Mouse (Mus musculus) gastrocnemius, postnatal 10 days (tissue): ENCODE measurements around the gene Prdm11. TPM values are rescaled to one million over a fixed set of nuclear protein-coding genes. Genes with fewer than 3 reads are reported as not detected.

ENCODE experiments used
- DNase-seq: peaks from one replicate; pipeline ENCODE4 v3.0.0; 2021; ENCODE audit warnings: mixed read lengths
- total RNA-seq, 2 experiments: library from RNA; stranded (reverse); gene quantifications; 2 replicates each; pipeline ENCODE4 v1.2.3; 2021

Prdm11 gene
- total RNA-seq, 2 experiments from 2014 or later: 3.2 to 3.4 TPM

GRCm38 (mm10) chr2:92966257-92966656 is 79.7 kb downstream of the Prdm11 start:
- no peak for DNase-seq

- DNase-seq: no peak
Observed at GRCm38 (mm10) chr2:92964345-92964744, 81.6 kb downstream of the Prdm11 start.

DNA sequence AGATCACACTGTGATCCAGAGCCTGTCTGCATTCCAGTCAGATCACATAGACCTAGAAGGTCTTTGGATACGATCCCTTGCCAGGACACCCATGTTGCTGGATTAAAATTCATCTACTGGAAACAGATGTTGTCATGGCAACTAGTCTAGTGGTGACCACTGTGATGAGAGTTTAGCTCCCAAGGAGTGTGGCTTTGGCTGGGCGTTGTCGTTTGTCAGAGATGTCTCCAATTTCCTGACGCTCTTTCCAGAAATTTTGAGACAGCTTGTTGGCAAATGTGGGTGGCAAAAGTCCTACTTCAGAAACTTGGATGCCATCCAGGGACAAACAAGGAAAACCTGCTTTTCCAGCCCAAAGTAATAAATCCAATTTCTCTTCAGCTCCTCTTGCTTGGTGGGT is 87.3 kb downstream of the Prdm11 start:
- no peak for DNase-seq

DNA sequence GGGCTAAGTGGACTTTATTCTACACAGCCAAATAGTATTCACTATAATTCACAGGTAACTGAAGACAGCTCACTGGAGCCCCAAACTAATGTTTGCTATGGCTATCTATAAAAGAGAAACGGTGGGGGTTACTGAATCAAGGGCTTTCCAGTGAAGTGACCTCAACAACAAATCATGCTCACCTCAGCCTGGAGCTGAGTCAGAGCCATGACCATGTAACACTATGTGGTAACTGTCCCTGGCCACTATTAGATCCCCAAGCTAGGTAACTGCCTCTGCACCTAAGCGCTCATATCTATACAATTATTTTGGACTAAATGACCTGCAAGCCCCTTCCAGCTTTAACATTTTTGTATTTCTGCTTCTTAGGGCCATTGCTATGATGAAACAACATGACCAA is 89.0 kb downstream of the Prdm11 start:
- no peak for DNase-seq

GRCm38 (mm10) chr2:92954404-92955114 is 91.4 kb downstream of the Prdm11 start:
- peak; percentile 75 for DNase-seq

DNA sequence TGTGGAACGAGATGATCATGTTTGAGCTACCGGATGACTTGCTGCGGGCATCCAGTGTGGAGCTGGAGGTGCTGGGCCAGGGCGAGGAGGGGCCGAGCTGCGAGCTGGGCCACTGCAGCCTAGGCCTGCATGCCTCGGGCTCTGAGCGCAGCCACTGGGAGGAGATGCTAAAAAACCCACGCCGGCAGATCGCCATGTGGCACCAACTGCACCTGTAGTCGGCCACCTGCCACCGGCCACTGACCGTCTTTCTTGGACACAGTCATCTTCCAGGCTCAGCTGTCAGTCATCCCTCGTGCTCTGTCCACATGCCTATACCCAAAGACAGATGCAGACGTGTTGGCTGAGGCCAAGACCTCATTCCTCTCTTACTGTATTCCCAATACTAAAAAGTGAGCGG is 92.5 kb downstream of the Prdm11 start:
- DNase-seq: peak; percentile 41

DNA sequence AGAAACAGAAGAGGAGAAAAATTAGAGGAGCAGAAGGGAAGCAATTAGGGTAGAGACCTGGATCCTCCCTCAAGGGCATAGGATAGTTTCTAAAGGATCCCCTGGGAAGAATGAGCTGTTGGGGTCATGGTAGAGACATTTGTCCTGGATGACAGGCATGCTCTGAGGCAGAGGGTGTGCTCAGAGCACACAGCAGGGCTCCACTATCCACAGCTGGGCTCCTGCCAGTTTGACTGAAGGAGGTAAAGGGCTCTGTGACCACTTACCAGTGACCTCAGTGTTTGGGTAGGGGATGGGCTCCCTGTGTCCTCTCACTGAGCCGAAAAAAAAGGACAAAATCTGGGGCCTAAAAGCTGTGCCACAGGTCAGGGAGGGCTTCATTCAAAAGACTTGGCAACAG is 96.4 kb downstream of the Prdm11 start:
- no peak for DNase-seq

DNA sequence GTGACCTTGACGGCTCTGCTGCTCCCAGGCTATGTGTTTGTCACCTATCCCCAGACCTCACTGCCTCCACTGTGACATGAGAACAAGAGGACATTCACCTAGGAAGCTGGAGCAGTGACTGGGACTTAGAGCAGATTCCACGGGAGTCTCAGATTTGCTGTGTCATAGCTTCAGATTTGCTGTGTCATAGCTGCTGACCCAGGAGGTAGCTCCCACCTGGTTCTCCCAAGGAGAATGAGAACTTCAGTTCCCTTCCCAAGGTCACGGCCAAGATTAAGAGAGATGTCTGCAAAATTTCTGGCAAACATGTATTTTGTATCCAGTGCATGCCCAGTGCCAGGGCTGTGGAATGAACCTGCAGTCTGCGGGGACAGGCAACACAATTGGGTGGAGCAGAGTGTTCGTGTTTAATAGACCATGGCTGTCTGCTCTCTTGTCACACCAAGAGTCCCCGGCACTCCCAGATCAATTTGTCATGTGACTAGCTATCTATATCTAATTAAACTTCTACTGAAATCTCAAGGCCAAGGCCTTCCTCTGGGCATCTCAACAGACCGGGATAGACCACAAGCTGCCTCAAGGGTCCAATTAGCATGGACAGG is 97.2 kb downstream of the Prdm11 start:
- no peak for DNase-seq

DNA sequence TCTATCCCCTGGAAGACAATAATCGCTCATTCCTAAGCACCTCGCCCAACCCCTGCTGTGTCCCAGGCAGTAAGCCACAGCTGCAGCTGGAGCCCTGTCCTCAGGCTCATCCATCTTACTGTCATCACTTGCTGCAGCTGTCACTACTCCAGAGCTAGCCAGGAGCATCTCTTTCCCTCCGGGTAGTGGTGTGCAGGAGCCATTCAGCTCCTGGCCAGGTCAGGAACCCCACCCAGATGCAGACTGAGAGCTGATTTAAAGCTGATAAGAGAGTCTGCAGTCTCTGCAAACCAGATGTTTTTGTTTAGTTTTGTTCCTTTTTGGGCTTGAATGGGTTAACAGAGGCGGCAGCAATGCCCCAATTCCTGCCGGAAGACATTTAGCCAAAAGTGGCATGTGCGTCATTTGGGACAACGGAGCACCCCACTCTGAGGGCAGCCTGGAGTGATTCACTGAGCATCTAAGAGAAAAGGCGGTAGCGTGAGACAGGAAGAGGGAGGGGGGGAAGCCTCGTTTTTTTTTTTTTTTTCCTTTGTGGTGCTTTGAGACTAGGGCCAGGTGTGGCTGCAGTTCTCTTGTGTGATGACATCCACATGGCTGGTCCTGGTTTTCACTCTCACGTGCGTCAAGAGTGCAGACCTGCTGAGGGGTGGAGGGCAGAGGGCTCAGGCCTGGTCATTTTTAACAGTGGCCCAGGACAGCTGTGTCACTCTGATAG is 97.8 kb downstream of the Prdm11 start:
- peak; percentile 63 for DNase-seq

- no peak for DNase-seq
Observed at GRCm38 (mm10) chr2:92945824-92946598, 100.0 kb downstream of the Prdm11 start.

DNA sequence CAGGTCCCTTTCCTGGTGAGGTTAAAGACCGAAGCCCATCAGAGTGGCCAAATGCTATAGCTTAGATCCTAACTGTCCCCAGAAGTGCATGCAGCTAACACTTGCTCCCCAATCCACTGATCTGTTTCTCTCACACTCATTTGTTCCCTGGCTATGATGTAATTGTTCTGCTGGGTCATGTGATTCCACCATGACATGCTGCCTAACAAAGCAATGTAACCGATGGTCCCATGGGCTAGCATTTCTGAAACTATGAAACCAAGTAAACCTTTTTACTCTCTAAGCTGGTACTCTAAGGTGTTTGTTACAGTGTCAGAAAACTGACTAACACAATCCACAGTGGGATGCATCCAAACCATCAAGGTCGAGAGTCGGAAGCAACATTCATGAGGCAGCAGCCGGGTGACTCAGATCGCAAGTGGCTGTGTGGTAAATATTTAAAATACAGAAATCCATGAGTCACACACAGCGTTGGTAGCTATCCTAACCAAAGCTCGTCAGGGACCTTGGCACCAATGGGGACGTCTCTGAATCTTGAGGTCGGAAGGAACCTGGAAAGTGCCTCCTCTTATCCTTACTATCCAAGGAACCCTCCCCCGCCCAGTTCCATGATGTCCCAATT is 100.7 kb downstream of the Prdm11 start:
- no peak for DNase-seq

DNA sequence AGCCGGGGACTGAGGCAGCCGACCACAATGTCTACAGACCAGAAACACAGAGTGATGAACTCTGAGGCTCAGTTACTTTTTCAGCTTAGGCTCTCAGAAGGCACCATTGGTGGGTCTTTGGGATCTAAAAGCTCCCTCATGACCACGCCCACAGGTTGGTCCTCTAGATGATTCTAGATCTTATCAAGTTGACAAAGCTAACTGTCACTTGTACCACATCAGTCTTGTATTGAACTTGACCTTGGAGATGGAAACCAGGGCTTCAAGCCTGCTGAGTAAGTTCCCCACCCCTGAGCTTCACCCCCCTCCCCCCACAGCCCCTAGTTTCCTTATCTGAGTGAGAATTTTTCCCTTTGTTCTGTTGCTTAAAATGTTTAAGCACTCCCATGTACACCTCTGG is 101.6 kb downstream of the Prdm11 start:
- DNase-seq: no peak

- no peak for DNase-seq
Observed at GRCm38 (mm10) chr2:92943406-92943805, 102.6 kb downstream of the Prdm11 start.

DNA sequence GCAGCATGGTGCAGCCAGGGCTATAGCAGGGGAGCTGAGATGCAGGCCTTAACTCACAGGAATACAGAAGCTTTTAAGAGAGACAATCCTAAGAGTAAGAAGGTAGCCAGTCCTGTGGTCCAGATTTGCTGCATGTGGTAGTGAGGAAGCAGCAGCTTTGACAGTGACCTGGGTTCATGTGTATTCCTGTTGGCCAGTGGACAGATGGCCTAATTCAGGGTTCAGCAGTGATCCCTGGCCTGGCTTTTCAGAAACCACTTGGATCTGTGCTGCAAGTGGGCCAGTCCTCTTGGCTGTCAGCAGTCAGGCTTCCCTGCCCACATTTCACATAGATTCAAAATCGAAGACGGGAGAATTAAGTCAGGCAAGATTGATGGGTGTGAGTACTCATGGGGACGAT is 104.5 kb downstream of the Prdm11 start:
- no peak for DNase-seq

DNA sequence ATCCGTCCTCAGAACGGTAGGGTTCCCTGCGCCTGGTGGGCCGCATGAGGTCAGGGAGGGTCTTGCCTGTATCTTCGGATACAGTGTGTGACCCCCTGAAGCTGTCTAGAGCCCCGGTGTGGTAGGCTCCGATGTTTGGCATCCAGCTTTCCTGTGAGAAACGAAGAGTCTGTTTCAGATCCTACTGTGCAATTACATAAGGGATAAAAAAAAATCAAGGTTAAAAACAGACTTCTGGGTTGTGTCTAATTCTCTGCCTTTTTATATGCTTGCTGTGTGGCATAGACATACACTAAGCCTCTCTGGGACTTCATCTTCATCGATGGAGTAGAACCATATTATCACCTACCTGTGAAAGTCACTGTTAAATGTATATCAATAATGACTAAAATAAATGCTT is 105.0 kb downstream of the Prdm11 start:
- DNase-seq: no peak

GRCm38 (mm10) chr2:92938827-92939226 is 107.1 kb downstream of the Prdm11 start:
- no peak for DNase-seq

DNA sequence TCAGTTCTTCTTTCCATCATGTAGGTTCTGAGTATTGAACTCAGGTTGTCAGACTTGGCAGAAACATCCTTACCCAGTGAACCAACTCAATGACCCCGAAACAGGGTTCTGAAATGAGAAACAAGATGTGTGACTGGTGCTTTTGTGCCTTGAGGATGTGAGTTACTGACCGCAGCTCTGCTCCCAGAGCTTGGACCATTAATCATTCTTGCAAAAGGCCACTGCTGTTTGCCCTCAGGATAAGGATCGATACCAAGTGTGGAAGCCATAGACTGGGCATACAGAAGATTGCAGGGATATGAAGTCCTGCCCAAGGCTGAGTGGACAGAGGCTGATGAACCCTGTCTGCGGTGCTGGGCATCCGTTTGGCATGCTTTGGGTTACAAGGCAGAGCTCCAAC is 107.9 kb downstream of the Prdm11 start:
- no peak for DNase-seq

DNA sequence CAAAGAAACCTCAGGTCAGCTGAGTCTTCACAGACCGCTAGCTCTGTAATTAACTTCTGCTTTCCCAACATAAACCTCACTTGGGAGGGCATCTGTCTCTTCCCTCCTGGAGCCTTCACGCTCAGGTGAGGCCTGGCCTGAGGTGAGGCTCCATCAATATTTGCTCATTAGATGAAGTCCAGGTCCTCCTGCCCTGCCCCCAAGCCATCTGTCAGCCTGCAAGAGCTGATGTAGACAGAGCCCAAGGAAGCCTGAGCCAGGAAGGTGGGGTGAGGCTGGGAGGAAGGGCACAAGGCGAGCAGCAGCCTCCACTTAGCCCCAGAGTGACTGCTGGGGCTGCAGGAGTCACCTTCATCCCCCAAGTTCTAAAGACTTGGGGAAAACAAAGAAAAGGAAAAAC is 110.5 kb downstream of the Prdm11 start:
- no peak for DNase-seq

DNA sequence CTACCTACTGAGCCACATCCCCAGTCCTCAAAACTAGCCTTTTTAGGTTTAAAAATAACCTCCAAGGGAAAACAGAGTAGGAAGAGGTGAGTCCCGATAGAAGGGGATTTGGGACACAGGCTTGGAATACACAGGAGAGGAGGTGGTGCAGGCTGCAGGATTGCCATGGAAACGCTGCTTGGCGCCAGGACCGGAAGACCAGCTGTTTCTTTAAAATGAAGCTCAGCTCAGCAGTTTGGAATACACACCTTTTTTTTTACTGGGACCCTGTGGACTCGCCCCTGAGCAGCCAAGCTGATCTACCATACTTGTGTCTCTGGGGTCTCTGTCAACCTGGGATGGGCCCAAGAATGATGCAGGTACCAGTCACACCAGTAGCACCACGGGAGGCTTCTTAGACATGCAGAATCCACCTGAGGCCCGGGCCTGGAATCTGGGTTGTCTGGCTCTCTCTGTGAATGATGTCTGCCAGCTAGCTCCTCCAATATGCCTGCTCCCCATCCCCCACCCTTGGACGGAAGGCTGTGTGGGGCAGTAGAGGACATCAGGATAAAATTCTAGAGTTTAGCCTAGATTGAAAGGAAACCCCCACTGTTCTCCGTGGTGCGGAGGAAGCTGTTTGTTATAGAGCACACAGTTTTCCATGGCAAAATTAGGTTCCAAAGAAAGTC is 111.5 kb downstream of the Prdm11 start:
- DNase-seq: no peak

DNA sequence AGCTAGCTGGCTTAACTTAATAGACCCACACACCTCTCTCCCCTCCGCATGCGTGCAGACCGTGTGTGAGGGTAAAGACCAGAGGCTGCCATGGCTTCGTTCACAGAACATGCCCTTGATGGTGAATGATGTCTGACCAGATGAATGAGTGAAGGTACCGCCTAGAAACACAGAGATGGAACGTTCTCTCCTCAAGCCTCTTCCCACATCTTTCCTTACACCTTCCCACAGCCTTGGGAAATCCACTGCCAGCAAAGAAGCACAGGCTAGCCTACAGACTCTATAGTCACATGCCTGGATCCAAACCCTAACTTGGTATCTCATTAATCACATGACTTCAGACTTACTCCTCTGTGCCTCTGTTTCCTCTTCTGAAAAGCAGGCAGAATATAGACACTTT is 112.6 kb downstream of the Prdm11 start:
- no peak for DNase-seq

- DNase-seq: no peak
Observed at GRCm38 (mm10) chr2:92931061-92931460, 114.9 kb downstream of the Prdm11 start.

DNA sequence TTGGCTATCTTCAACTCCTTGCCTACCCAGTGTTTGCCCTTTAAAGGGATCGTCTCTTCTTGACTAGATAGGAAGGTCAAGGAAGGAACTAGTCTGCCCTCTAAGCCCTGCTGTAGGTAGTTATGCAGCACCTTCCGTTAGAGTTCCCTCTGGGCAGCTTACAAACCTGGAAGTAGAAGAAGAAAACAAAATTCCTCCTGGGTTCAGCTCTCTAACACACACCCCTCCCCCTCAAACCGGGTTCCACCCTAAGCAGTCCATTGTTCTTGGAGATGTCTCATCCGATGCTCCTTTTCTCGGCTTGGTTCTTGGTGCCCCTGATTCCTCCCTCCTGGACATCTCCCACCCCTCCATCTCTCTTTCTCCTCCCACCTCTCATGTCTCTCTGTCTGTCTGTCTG is 116.3 kb downstream of the Prdm11 start:
- no peak for DNase-seq
